ENCODE assay signal across 9 mouse cellular contexts in the genomic region with DNA sequence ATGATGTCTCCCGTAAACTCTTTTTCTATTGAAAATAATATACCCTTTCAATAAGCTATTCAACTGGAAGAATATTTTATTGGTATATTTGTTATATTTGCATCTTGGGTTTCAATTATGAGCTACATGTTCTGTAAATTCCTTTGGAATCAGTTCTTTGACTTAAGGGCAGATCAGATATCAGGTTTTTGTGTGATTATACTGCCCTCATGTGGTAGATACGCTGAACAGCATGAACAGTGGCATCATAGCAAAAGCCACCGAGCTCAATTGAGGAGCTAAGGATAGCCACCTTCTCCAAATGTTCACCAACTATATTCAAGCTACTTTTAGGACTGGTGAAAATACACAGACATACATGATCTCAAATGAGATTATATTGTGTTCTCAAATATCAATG. TPM values are rescaled to one million over a fixed set of nuclear protein-coding genes. Genes with fewer than 3 reads are reported as not detected.
DNase-seq lines count a peak whose midpoint lies in the region; ATAC-seq and TF ChIP-seq lines count a peak whose summit lies in the region.
"Had no signal": no experiment of that assay in that cellular context is flagged by ENCODE, and none has a peak within 500 bp of the region (broad histone marks: within the 10 kb centered on the region; RNA-seq: fewer than 3 reads in every experiment).

No protein-coding gene starts in this region.

- no peak for TF ChIP-seq EP300 in CH12.LX (IDR thresholded peaks at IDR 0.05; ENCODE audit: low read length)

- no peak for TF ChIP-seq POLR2A in kidney, adult 2 months (IDR thresholded peaks at IDR 0.05; ENCODE audit: low read depth, low read length)
- no peak for TF ChIP-seq POLR2A in CH12.LX (IDR thresholded peaks at IDR 0.05; ENCODE audit: low read depth, low read length)

- peak; percentile 16 for DNase-seq in kidney, adult 2 months
- no peak for DNase-seq in kidney, adult 18-20 months
- peak; percentile 56 for DNase-seq in CH12.LX (ENCODE audit: extremely low read depth)
- DNase-seq in R1 (ENCODE audit: low read depth, low spot score), result peak; percentile 59
- DNase-seq in ovary, postnatal 10 days (ENCODE audit: low spot score), result no peak
- no peak for DNase-seq in cerebellum, adult 8-10 months

- WGBS in kidney, adult 2 months, result 39% methylated on average over 3 of the region's 3 CpGs
- 46% methylated on average over 3 of the region's 3 CpGs for WGBS in midbrain, embryonic 16.5 days

- no peak overlapping the region for H3K4me3 ChIP-seq in kidney, adult 2 months (ENCODE audit: insufficient read depth, low read depth, low read length)
- H3K4me3 ChIP-seq in CH12.LX (replicated peaks in 1 of 3; ENCODE audit: low read depth in 2 of 3, low read length in 2 of 3, poor library complexity in 1 of 3), result no peak overlapping the region
- no peak overlapping the region for H3K4me3 ChIP-seq in midbrain, embryonic 16.5 days (ENCODE audit: low read depth, low read length)

- no peaks in the 10 kb centered on the region for H3K79me2 ChIP-seq in CH12.LX (replicated peaks; ENCODE audit: control insufficient read depth, extremely low read depth, insufficient read depth, poor library complexity, severe bottlenecking)

- in situ Hi-C loops in CH12.LX (cut with MboI; ENCODE audit: low pct_ligation_motif_present, low pct_unique_long_range_greater_than_20kb, low sequenced_read_pairs), result loop anchor here (25.0 kb wide), 1 partner anchor 154 kb away; a partner anchor contains a TSS

- H3K36me3 ChIP-seq in kidney, adult 2 months (ENCODE audit: control insufficient read depth, insufficient read depth, low read length), result no peaks in the 10 kb centered on the region
- H3K36me3 ChIP-seq in CH12.LX (replicated peaks in 1 of 2; ENCODE audit: control insufficient read depth in 1 of 2, insufficient read depth in 1 of 2, low read length in 1 of 2), result no peaks in the 10 kb centered on the region
- H3K36me3 ChIP-seq in midbrain, embryonic 16.5 days (ENCODE audit: control insufficient read depth, insufficient read depth, low read length), result no peaks in the 10 kb centered on the region

- no peaks in the 10 kb centered on the region for H3K9me3 ChIP-seq in CH12.LX (replicated peaks; ENCODE audit: low read length)
- no peaks in the 10 kb centered on the region for H3K9me3 ChIP-seq in midbrain, embryonic 16.5 days (replicated peaks; ENCODE audit: control insufficient read depth, low read length, poor library complexity, severe bottlenecking)

- TF ChIP-seq RAD21 in CH12.LX (IDR thresholded peaks at IDR 0.05; ENCODE audit: low read depth, low read length), result peak; percentile 92

- peak; percentile 78; a peak in 3 of 4 replicates for ATAC-seq in hematopoietic stem cell, adult 5-6 weeks (replicated peaks in 1 of 2; ENCODE audit: insufficient read depth in 1 of 2, low FRiP score in 2 of 2, low TSS enrichment in 1 of 2, low read depth in 1 of 2, poor library complexity in 2 of 2, severe bottlenecking in 2 of 2)
- ATAC-seq in midbrain, embryonic 16.5 days, result 0 out of 2 replicates have a peak, but pooled peaks have one; percentile 62

- no peak overlapping the region for H3K9ac ChIP-seq in CH12.LX (ENCODE audit: insufficient read depth, low read depth)
- no peak overlapping the region for H3K9ac ChIP-seq in midbrain, embryonic 16.5 days (ENCODE audit: low read depth, low read length)

- no peaks in the 10 kb centered on the region for H3K4me1 ChIP-seq in kidney, adult 2 months (ENCODE audit: control insufficient read depth, insufficient read depth, low read length)
- no peaks in the 10 kb centered on the region for H3K4me1 ChIP-seq in CH12.LX (ENCODE audit: control insufficient read depth in 1 of 2, insufficient read depth in 2 of 2)
- H3K4me1 ChIP-seq in midbrain, embryonic 16.5 days (ENCODE audit: control insufficient read depth, insufficient read depth, low read length), result no peaks in the 10 kb centered on the region

- peak; percentile 48; the same call in 1 of the 2 replicates for TF ChIP-seq CTCF in kidney, adult 2 months (conservative IDR thresholded peaks at IDR 0.05; ENCODE audit: insufficient read depth, insufficient read length, low read depth, low read length)
- TF ChIP-seq CTCF in CH12.LX (conservative IDR thresholded peaks at IDR 0.05 in 1 of 2, IDR thresholded peaks at IDR 0.05 in 1 of 2; ENCODE audit: low read depth in 2 of 2, low read length in 2 of 2), result peak; percentile 47 to 87; a peak in 3 of 4 replicates

- dilution Hi-C loops in CH12.LX (cut with MboI; ENCODE audit: extremely low pct_ligation_motif_present, extremely low pct_unique_long_range_greater_than_20kb, low sequenced_read_pairs), result no loop called here

- H3K27me3 ChIP-seq in kidney, adult 2 months (replicated peaks; ENCODE audit: control insufficient read depth, insufficient read depth, low read length), result no peaks in the 10 kb centered on the region
- no peaks in the 10 kb centered on the region for H3K27me3 ChIP-seq in CH12.LX (replicated peaks)
- H3K27me3 ChIP-seq in midbrain, embryonic 16.5 days (ENCODE audit: control insufficient read depth, insufficient read depth, low read depth, low read length), result no peaks in the 10 kb centered on the region

- no peak overlapping the region for H3K4me2 ChIP-seq in CH12.LX (ENCODE audit: insufficient read depth, low read depth, poor library complexity, severe bottlenecking)
- no peak overlapping the region for H3K4me2 ChIP-seq in midbrain, embryonic 16.5 days (ENCODE audit: low read length)

- H3K27ac ChIP-seq in kidney, adult 2 months (ENCODE audit: insufficient read depth, low read depth, low read length), result no peak overlapping the region
- H3K27ac ChIP-seq in CH12.LX (ENCODE audit: insufficient read depth, low read depth), result no peak overlapping the region
- no peak overlapping the region for H3K27ac ChIP-seq in midbrain, embryonic 16.5 days (ENCODE audit: low read length)
- H3K27ac ChIP-seq: macrophage had no signal

TF ChIP-seq in CH12.LX, 34 proteins besides CTCF, POLR2A, EP300 and RAD21:
- no peak for TF ChIP-seq ELF1 (IDR thresholded peaks at IDR 0.05; ENCODE audit: low read depth, low read length)
- TF ChIP-seq ZC3H11A (IDR thresholded peaks at IDR 0.05; ENCODE audit: low read depth, low read length), result peak; percentile 21; the same call in 1 of the 2 replicates
- TF ChIP-seq SMC3 (IDR thresholded peaks at IDR 0.05; ENCODE audit: low read depth, low read length), result peak; percentile 84
- TF ChIP-seq GABPA (IDR thresholded peaks at IDR 0.05; ENCODE audit: insufficient replicate concordance, low read depth, low read length), result no peak

RNA-seq across cellular contexts. Expression of a gene that starts 52.7 kb away (rescaled TPM):
- not detected in 2 replicates for polyA plus RNA-seq in kidney, adult 2 months (2012; rRNA removed)
- total RNA-seq in CH12.LX (2012; rRNA removed) (not detected in 2 replicates), CH12.LX (2014; rRNA removed) (not detected in 2 replicates)
- not detected in 2 replicates for polyA plus RNA-seq in CH12.LX (2012; ENCODE audit: insufficient read length, low read depth)
- not detected in 2 replicates for total RNA-seq in hematopoietic stem cell, adult 5-6 weeks (2017)
- not detected in 2 replicates for polyA plus RNA-seq in midbrain, embryonic 16.5 days (2015; fragmentation: Nextera tagmentation; extraction: Ambion mirVana)
- polyA plus RNA-seq: macrophage had no signal

Comparison
In these comparisons a context has a peak if more than half of its experiments do, and no peak if none do; other contexts are left out.
1. DNase-seq: peak in kidney, adult 2 months (single experiment), CH12.LX (single experiment) and R1 (single experiment); none in kidney, adult 18-20 months (single experiment), ovary, postnatal 10 days (single experiment) and cerebellum, adult 8-10 months (single experiment).